Mouse (Mus musculus) heart, adult 2 months (tissue): ENCODE data around the gene Evi2.

Source experiments
- CTCF ChIP-seq: fragments of 200-600 bp; IDR thresholded peaks from 2 replicates; pipeline ENCODE4 v1.8.1; 2022; ENCODE audit warnings: antibody characterized with exemption, mild to moderate bottlenecking, moderate library complexity
- EP300 ChIP-seq: fragments of 200-500 bp; IDR thresholded peaks from 2 replicates; pipeline ENCODE4 v1.6.1; 2011; ENCODE audit warnings: low read depth, low read length, control low read depth; ENCODE audit not compliant: insufficient read depth
- POLR2A ChIP-seq: fragments of 200-500 bp; IDR thresholded peaks from 2 replicates; pipeline ENCODE4 v1.6.1; 2011; ENCODE audit warnings: mild to moderate bottlenecking, low read depth, low read length, control low read depth; ENCODE audit not compliant: insufficient read depth

- TF ChIP-seq CTCF (no peak), POLR2A (no peak), EP300 (no peak)
Observed at GRCm38 (mm10) chr11:79511970-79512369, 18.4 kb downstream of the Evi2 start.
